17 mouse cellular contexts compared by ENCODE assay signal in genomic region chr12:59076996-59077395, GRCm38 (mm10).
"Had no signal": no experiment of that assay in that cellular context is flagged by ENCODE, and none has a peak within 500 bp of the region (broad histone marks: within the 10 kb centered on the region; RNA-seq: fewer than 3 reads in every experiment).

No protein-coding gene starts in this region.

- DNase-seq: liver, postnatal 0 days; lung, adult 2 months; lung, postnatal 14 days; lung, postnatal 36 days; right cerebral cortex, postnatal 14 days; spleen, adult 18-20 months; thymus, adult 2 months; thymus, postnatal 25 days; thymus, postnatal 4 days had no signal

- H3K27me3 ChIP-seq: lung, embryonic 15.5 days; megakaryocyte, embryonic 14.5 days; midbrain, embryonic 13.5 days; midbrain, embryonic 15.5 days; neural tube, embryonic 12.5 days had no signal

- H3K9ac ChIP-seq: liver, postnatal 0 days; lung, embryonic 15.5 days; midbrain, embryonic 13.5 days; midbrain, embryonic 15.5 days; neural tube, embryonic 12.5 days had no signal

- H3K4me1 ChIP-seq: lung, embryonic 15.5 days; midbrain, embryonic 13.5 days; midbrain, embryonic 15.5 days; neural tube, embryonic 12.5 days had no signal

- H3K4me3 ChIP-seq: lung, embryonic 15.5 days; megakaryocyte, embryonic 14.5 days; midbrain, embryonic 13.5 days; midbrain, embryonic 15.5 days; neural tube, embryonic 12.5 days had no signal

- H3K4me2 ChIP-seq: lung, embryonic 15.5 days; midbrain, embryonic 11.5 days; midbrain, embryonic 13.5 days; midbrain, embryonic 15.5 days; neural tube, embryonic 12.5 days had no signal

- H3K27ac ChIP-seq: lung, embryonic 15.5 days; macrophage; midbrain, embryonic 13.5 days; midbrain, embryonic 15.5 days; neural tube, embryonic 12.5 days had no signal

- H3K9me3 ChIP-seq: lung, embryonic 15.5 days; midbrain, embryonic 13.5 days; midbrain, embryonic 15.5 days; neural tube, embryonic 12.5 days had no signal

- ATAC-seq: liver, postnatal 0 days; lung, postnatal 0 days; midbrain, embryonic 13.5 days; midbrain, embryonic 15.5 days had no signal
